Mouse (Mus musculus) T-helper 17 cell (primary cell): Measurements from ENCODE around the gene Kank2.

Experiments
- in situ Hi-C, 2 experiments: fragments of 300-600 bp; cut with MboI, MseI; formaldehyde crosslinking; loops; 1 replicate in 1 of 2; 2 replicates in 1 of 2; pipeline ENCODE4 v1.15.1; 2025; ENCODE audit warnings: high pct_unique_total_duplicates in 2 of 2

Gene Kank2

GRCm38 (mm10) chr9:21798345-21799009 lies at the start of gene Kank2:
Gene Kank2 (minus strand): TSS chr9:21798744.
- in situ Hi-C loops: no loop called here

- in situ Hi-C loops: no loop called here
These were observed 49.4 kb upstream of the Kank2 start for GRCm38 (mm10) chr9:21847926-21848325.

GRCm38 (mm10) chr9:21847425-21847824 lies 48.9 kb upstream of the Kank2 start:
- in situ Hi-C loops: no loop called here

GRCm38 (mm10) chr9:21846755-21847341 lies 48.3 kb upstream of the Kank2 start:
- in situ Hi-C loops: no loop called here

- in situ Hi-C loops: no loop called here
These were observed 47.0 kb upstream of the Kank2 start for GRCm38 (mm10) chr9:21845381-21846080.

GRCm38 (mm10) chr9:21843086-21843485 lies 44.5 kb upstream of the Kank2 start:
- in situ Hi-C loops: no loop called here

- in situ Hi-C loops: no loop called here
These were observed 43.8 kb upstream of the Kank2 start for GRCm38 (mm10) chr9:21842391-21842790.

GRCm38 (mm10) chr9:21841340-21841739 lies 42.8 kb upstream of the Kank2 start:
- in situ Hi-C loops: no loop called here

GRCm38 (mm10) chr9:21840115-21840787 lies 41.7 kb upstream of the Kank2 start:
- in situ Hi-C loops: no loop called here

GRCm38 (mm10) chr9:21837690-21838089 lies 39.1 kb upstream of the Kank2 start:
- in situ Hi-C loops: no loop called here

GRCm38 (mm10) chr9:21835258-21835912 lies 36.8 kb upstream of the Kank2 start, which contains the start of gene Angptl8:
Gene Angptl8 (plus strand): TSS chr9:21835510.
- in situ Hi-C loops: no loop called here

- in situ Hi-C loops: no loop called here
These were observed 33.2 kb upstream of the Kank2 start for GRCm38 (mm10) chr9:21831558-21832240.

- in situ Hi-C loops: no loop called here
These were observed 32.4 kb upstream of the Kank2 start for GRCm38 (mm10) chr9:21830936-21831335.

- in situ Hi-C loops: no loop called here
These were observed 31.9 kb upstream of the Kank2 start for GRCm38 (mm10) chr9:21830461-21830850.

GRCm38 (mm10) chr9:21829834-21830460 lies 31.4 kb upstream of the Kank2 start:
- in situ Hi-C loops: no loop called here

GRCm38 (mm10) chr9:21824366-21824765 lies 25.8 kb upstream of the Kank2 start:
- in situ Hi-C loops: no loop called here

- in situ Hi-C loops: no loop called here
These were observed 25.4 kb upstream of the Kank2 start for GRCm38 (mm10) chr9:21823957-21824356.

- in situ Hi-C loops: no loop called here
These were observed 24.1 kb upstream of the Kank2 start for GRCm38 (mm10) chr9:21822686-21823085.

- in situ Hi-C loops: no loop called here
These were observed 21.6 kb upstream of the Kank2 start for GRCm38 (mm10) chr9:21820183-21820582.

GRCm38 (mm10) chr9:21819181-21819729 lies 20.7 kb upstream of the Kank2 start:
- in situ Hi-C loops: no loop called here
